Mouse (Mus musculus) heart, postnatal 0 days (tissue): Measurements from ENCODE around the gene Zfp141. TPM values are rescaled to one million over a fixed set of nuclear protein-coding genes. Genes with fewer than 3 reads are reported as not detected.

Experiments
- ATAC-seq: fragments of 200-750 bp; cut with Nextera tagmentation; 2 replicates; pipeline ENCODE4 v1.8.0; 2017; ENCODE audit warnings: low read depth, moderate number of reproducible peaks, moderate library complexity; ENCODE audit not compliant: insufficient read depth
- DNase-seq: peaks from one replicate; pipeline ENCODE4 v3.0.0-alpha.2; 2016; ENCODE audit warnings: low spot score
- H3K27ac ChIP-seq: fragments of 300-500 bp; sonication (generic); 2 replicates; pipeline ENCODE4 v1.5.1; 2014; ENCODE audit warnings: low read depth, mild to moderate bottlenecking
- H3K27me3 ChIP-seq: fragments of 300-500 bp; sonication (generic); 2 replicates; pipeline ENCODE4 v1.6.1; 2014; ENCODE audit warnings: low read length, mixed read lengths; ENCODE audit not compliant: control insufficient read depth, insufficient read depth
- H3K36me3 ChIP-seq: fragments of 300-500 bp; sonication (generic); replicated peaks from 2 replicates; pipeline ENCODE4 v1.6.1; 2014; ENCODE audit warnings: low read length, mixed read lengths; ENCODE audit not compliant: control insufficient read depth, insufficient read depth
- H3K4me1 ChIP-seq: fragments of 300-500 bp; sonication (generic); 2 replicates; pipeline ENCODE4 v1.6.1; 2014; ENCODE audit warnings: antibody characterized with exemption; ENCODE audit not compliant: control insufficient read depth, insufficient read depth
- H3K4me2 ChIP-seq: fragments of 300-500 bp; sonication (generic); 2 replicates; pipeline ENCODE4 v1.6.1; 2014; ENCODE audit warnings: low read depth, mild to moderate bottlenecking, low read length, moderate library complexity
- H3K4me3 ChIP-seq: fragments of 300-500 bp; sonication (generic); 2 replicates; pipeline ENCODE4 v1.5.1; 2014; ENCODE audit warnings: low read depth, low read length
- H3K9ac ChIP-seq: fragments of 300-500 bp; sonication (generic); replicated peaks from 2 replicates; pipeline ENCODE4 v1.6.1; 2014; ENCODE audit warnings: low read depth, low read length, mixed read lengths
- H3K9me3 ChIP-seq: fragments of 300-500 bp; sonication (generic); replicated peaks from 2 replicates; pipeline ENCODE4 v1.6.1; 2016; ENCODE audit warnings: low read length; ENCODE audit not compliant: control insufficient read depth
- CTCF ChIP-seq: IDR thresholded peaks from 2 replicates; pipeline ENCODE4 v1.5.1; 2016; ENCODE audit warnings: antibody characterized with exemption, control low read depth, low read depth
- EP300 ChIP-seq: IDR thresholded peaks from 2 replicates; pipeline ENCODE4 v1.6.1; 2016; ENCODE audit warnings: antibody characterized with exemption, low read depth
- WGBS: fragments of 180-500 bp; shearing (Covaris S2); extraction: QIAGEN DNeasy Blood & Tissue Kit; methylation state at CpG from one replicate; pipeline ENCODE4 v1.1.7; 2014; 5-methylcytosine and 5-hydroxymethylcytosine counted together
- polyA plus RNA-seq: library from polyadenylated mRNA; unstranded; fragments of >200 nt; fragmentation: Nextera tagmentation; extraction: Ambion mirVana; gene quantifications from 2 replicates; pipeline ENCODE4 v1.2.1, GENCODE M21; 2015
- total RNA-seq: library from RNA; depleted of rRNA; stranded (reverse); fragments of >200 nt; gene quantifications from 2 replicates; pipeline ENCODE4 v1.2.3, GENCODE M21; 2014; ENCODE audit warnings: low replicate concordance; rRNA removed

Zfp141 gene
- total and polyA plus RNA-seq, 2 experiments from 2014 or later = 3.2 to 17.8 TPM

GRCm38 (mm10) chr7:42490859-42491258 is 14.7 kb downstream of the Zfp141 start:
- Histone ChIP-seq H3K36me3 (peaks cover 10% of the 10 kb centered on the region; the same call in 1 of the 2 replicates), H3K4me3 (no peak overlapping the region), H3K27me3 (no peaks in the 10 kb centered on the region), H3K4me2 (no peak overlapping the region), H3K9me3 (no peaks in the 10 kb centered on the region), H3K27ac (no peak overlapping the region), H3K4me1 (no peaks in the 10 kb centered on the region), H3K9ac (no peak overlapping the region)
- no peak for DNase-seq
- TF ChIP-seq CTCF = no peak
- no peak for TF ChIP-seq EP300
- no peak for ATAC-seq
- 80% methylated on average over 5 of the region's 5 CpGs for WGBS

- Histone ChIP-seq H3K4me2 (no peak overlapping the region), H3K4me1 (no peaks in the 10 kb centered on the region), H3K9ac (no peak overlapping the region), H3K9me3 (no peaks in the 10 kb centered on the region), H3K36me3 (peaks cover 10% of the 10 kb centered on the region; the same call in 1 of the 2 replicates), H3K27me3 (no peaks in the 10 kb centered on the region), H3K4me3 (no peak overlapping the region), H3K27ac (no peak overlapping the region)
- ATAC-seq = no peak
- TF ChIP-seq CTCF = no peak
- TF ChIP-seq EP300 = no peak
- DNase-seq = no peak
- 78% methylated on average over 4 of the region's 4 CpGs for WGBS
Measured at GRCm38 (mm10) chr7:42490358-42490757, 15.2 kb downstream of the Zfp141 start.

DNA sequence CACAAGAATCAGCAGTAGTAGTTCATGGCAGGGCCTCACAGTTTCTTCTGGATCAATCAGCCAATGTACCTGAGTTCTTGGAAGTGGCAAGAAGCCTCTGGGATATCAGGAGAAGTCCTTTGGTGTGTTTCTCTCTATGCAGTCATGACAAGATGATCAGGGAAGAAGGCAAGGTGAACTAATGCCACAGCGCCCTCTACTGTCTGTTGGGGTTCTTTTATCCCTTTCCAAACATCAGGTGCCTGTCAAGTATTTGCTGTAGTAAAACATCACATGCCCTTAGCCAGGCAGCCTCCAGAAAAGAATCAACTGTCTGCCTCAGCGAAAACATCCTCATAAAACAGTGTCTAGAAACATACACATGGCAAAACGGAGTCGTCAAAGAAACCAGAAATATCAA is 50.9 kb downstream of the Zfp141 start:
- WGBS = 48% methylated on average over 4 of the region's 4 CpGs
- no peaks in the 10 kb centered on the region for H3K27me3 ChIP-seq
- H3K9ac ChIP-seq = no peak overlapping the region
- no peak for DNase-seq
- no peaks in the 10 kb centered on the region for H3K4me1 ChIP-seq
- peaks cover 6% of the 10 kb centered on the region; the same call in 1 of the 2 replicates for H3K9me3 ChIP-seq
- no peak for TF ChIP-seq CTCF
- no peak for ATAC-seq
- no peak overlapping the region for H3K27ac ChIP-seq
- H3K36me3 ChIP-seq = no peaks in the 10 kb centered on the region
- H3K4me2 ChIP-seq = no peak overlapping the region
- H3K4me3 ChIP-seq = no peak overlapping the region

- Histone ChIP-seq H3K4me2 (no peak overlapping the region), H3K4me3 (no peak overlapping the region), H3K27ac (no peak overlapping the region), H3K9ac (no peak overlapping the region), H3K4me1 (no peaks in the 10 kb centered on the region), H3K27me3 (no peaks in the 10 kb centered on the region), H3K36me3 (no peaks in the 10 kb centered on the region), H3K9me3 (peaks cover 6% of the 10 kb centered on the region; the same call in 1 of the 2 replicates)
- WGBS = 38% methylated on average over 3 of the region's 3 CpGs
- no peak for TF ChIP-seq EP300
- TF ChIP-seq CTCF = no peak
- DNase-seq = no peak
- ATAC-seq = no peak
Measured at GRCm38 (mm10) chr7:42450618-42451017, 54.9 kb downstream of the Zfp141 start.

GRCm38 (mm10) chr7:42447850-42448249 is 57.7 kb downstream of the Zfp141 start, which contains the start of gene 4933421I07Rik:
TSS of gene 4933421I07Rik (minus strand) at chr7:42448120.
- TF ChIP-seq EP300 (no peak), CTCF (no peak)

GRCm38 (mm10) chr7:42447352-42447751 is 58.2 kb downstream of the Zfp141 start:
- Histone ChIP-seq H3K4me2 (no peak overlapping the region), H3K27me3 (no peaks in the 10 kb centered on the region), H3K36me3 (no peaks in the 10 kb centered on the region), H3K27ac (no peak overlapping the region), H3K4me3 (no peak overlapping the region), H3K9me3 (no peaks in the 10 kb centered on the region), H3K9ac (no peak overlapping the region), H3K4me1 (no peaks in the 10 kb centered on the region)
- TF ChIP-seq CTCF = no peak
- TF ChIP-seq EP300 = no peak
- 75% methylated on average over 9 of the region's 9 CpGs for WGBS
- ATAC-seq (no peak), DNase-seq (no peak)

More at GRCm38 (mm10) chr7:42447850-42448249, 57.7 kb downstream of the Zfp141 start, which contains the start of gene 4933421I07Rik:
- Histone ChIP-seq H3K9me3 (no peaks in the 10 kb centered on the region), H3K27ac (no peak within 1 kb of the TSS), H3K4me1 (no peaks in the 10 kb centered on the region), H3K4me2 (no peak within 1 kb of the TSS), H3K4me3 (no peak within 1 kb of the TSS), H3K36me3 (no peaks in the 10 kb centered on the region), H3K9ac (no peak within 1 kb of the TSS), H3K27me3 (no peaks in the 10 kb centered on the region)
- WGBS = 52% methylated on average over 5 of the region's 5 CpGs
- ATAC-seq (no peak), DNase-seq (no peak)

Other genes starting within 250 kb of the Zfp141 start
- gene Vmn2r61, start 245.7 kb downstream of the Zfp141 start, total RNA-seq = not detected in 2 replicates
- gene Vmn2r61, start 245.7 kb downstream of the Zfp141 start, polyA plus RNA-seq = not detected in 2 replicates
- gene 4933421I07Rik, start 57.6 kb downstream of the Zfp141 start, total RNA-seq = not detected in 2 replicates
- not detected in 2 replicates for gene 4933421I07Rik, start 57.6 kb downstream of the Zfp141 start, polyA plus RNA-seq
- not detected in 2 replicates for gene Gm21028, start 72.8 kb upstream of the Zfp141 start, total RNA-seq
- not detected in 2 replicates for gene Gm21028, start 72.8 kb upstream of the Zfp141 start, polyA plus RNA-seq
- gene Zfp977, start 86.8 kb upstream of the Zfp141 start, total RNA-seq = 0.53 TPM in 1 of 2 replicates, not detected in the other
- gene Zfp977, start 86.8 kb upstream of the Zfp141 start, polyA plus RNA-seq = 0.66 and 0.82 TPM in 2 replicates
- 0.19 and 1.4 TPM in 2 replicates for gene Zfp976, start 136.8 kb upstream of the Zfp141 start, total RNA-seq
- gene Zfp976, start 136.8 kb upstream of the Zfp141 start, polyA plus RNA-seq = 0.77 and 0.83 TPM in 2 replicates
- 0.23 and 0.31 TPM in 2 replicates for gene Zfp975, start 187.0 kb upstream of the Zfp141 start, total RNA-seq
- gene Zfp975, start 187.0 kb upstream of the Zfp141 start, polyA plus RNA-seq = 4.1 and 4.3 TPM in 2 replicates
- gene Gm17067, start 221.3 kb upstream of the Zfp141 start, total RNA-seq = not detected in 2 replicates
- not detected in 2 replicates for gene Gm17067, start 221.3 kb upstream of the Zfp141 start, polyA plus RNA-seq